Mouse (Mus musculus) heart, postnatal 0 days (tissue): ENCODE data around the gene Slc22a14. TPM values are rescaled to one million over a fixed set of nuclear protein-coding genes. Genes with fewer than 3 reads are reported as not detected.
"Not testable (repeated sequence)": the region's sequence is repeated elsewhere in the genome, so short reads cannot be mapped to it uniquely, and the experiment has no call there.

Source experiments
- ATAC-seq: fragments of 200-750 bp; cut with Nextera tagmentation; 2 replicates; pipeline ENCODE4 v1.8.0; 2017; ENCODE audit warnings: low read depth, moderate number of reproducible peaks, moderate library complexity; ENCODE audit not compliant: insufficient read depth
- DNase-seq: peaks from one replicate; pipeline ENCODE4 v3.0.0-alpha.2; 2016; ENCODE audit warnings: low spot score
- H3K27ac ChIP-seq: fragments of 300-500 bp; sonication (generic); 2 replicates; pipeline ENCODE4 v1.5.1; 2014; ENCODE audit warnings: low read depth, mild to moderate bottlenecking
- H3K27me3 ChIP-seq: fragments of 300-500 bp; sonication (generic); 2 replicates; pipeline ENCODE4 v1.6.1; 2014; ENCODE audit warnings: low read length, mixed read lengths; ENCODE audit not compliant: control insufficient read depth, insufficient read depth
- H3K36me3 ChIP-seq: fragments of 300-500 bp; sonication (generic); replicated peaks from 2 replicates; pipeline ENCODE4 v1.6.1; 2014; ENCODE audit warnings: low read length, mixed read lengths; ENCODE audit not compliant: control insufficient read depth, insufficient read depth
- H3K4me1 ChIP-seq: fragments of 300-500 bp; sonication (generic); 2 replicates; pipeline ENCODE4 v1.6.1; 2014; ENCODE audit warnings: antibody characterized with exemption; ENCODE audit not compliant: control insufficient read depth, insufficient read depth
- H3K4me2 ChIP-seq: fragments of 300-500 bp; sonication (generic); 2 replicates; pipeline ENCODE4 v1.6.1; 2014; ENCODE audit warnings: low read depth, mild to moderate bottlenecking, low read length, moderate library complexity
- H3K4me3 ChIP-seq: fragments of 300-500 bp; sonication (generic); 2 replicates; pipeline ENCODE4 v1.5.1; 2014; ENCODE audit warnings: low read depth, low read length
- H3K9ac ChIP-seq: fragments of 300-500 bp; sonication (generic); replicated peaks from 2 replicates; pipeline ENCODE4 v1.6.1; 2014; ENCODE audit warnings: low read depth, low read length, mixed read lengths
- H3K9me3 ChIP-seq: fragments of 300-500 bp; sonication (generic); replicated peaks from 2 replicates; pipeline ENCODE4 v1.6.1; 2016; ENCODE audit warnings: low read length; ENCODE audit not compliant: control insufficient read depth
- CTCF ChIP-seq: IDR thresholded peaks from 2 replicates; pipeline ENCODE4 v1.5.1; 2016; ENCODE audit warnings: antibody characterized with exemption, control low read depth, low read depth
- EP300 ChIP-seq: IDR thresholded peaks from 2 replicates; pipeline ENCODE4 v1.6.1; 2016; ENCODE audit warnings: antibody characterized with exemption, low read depth
- WGBS: fragments of 180-500 bp; shearing (Covaris S2); extraction: QIAGEN DNeasy Blood & Tissue Kit; methylation state at CpG from one replicate; pipeline ENCODE4 v1.1.7; 2014; 5-methylcytosine and 5-hydroxymethylcytosine counted together
- polyA plus RNA-seq: library from polyadenylated mRNA; unstranded; fragments of >200 nt; fragmentation: Nextera tagmentation; extraction: Ambion mirVana; gene quantifications from 2 replicates; pipeline ENCODE4 v1.2.1, GENCODE M21; 2015
- total RNA-seq: library from RNA; depleted of rRNA; stranded (reverse); fragments of >200 nt; gene quantifications from 2 replicates; pipeline ENCODE4 v1.2.3, GENCODE M21; 2014; ENCODE audit warnings: low replicate concordance

Slc22a14 gene
- total and polyA plus RNA-seq, 2 experiments from 2014 or later = 0.08 TPM; not detected in 1

GRCm38 (mm10) chr9:119231552-119231951, 133.8 kb downstream of the Slc22a14 start:
- TF ChIP-seq CTCF = no peak
- no peak for TF ChIP-seq EP300
- 92% methylated on average over 7 of the region's 7 CpGs for WGBS
- Histone ChIP-seq H3K4me1 (no peaks in the 10 kb centered on the region), H3K4me3 (no peak overlapping the region), H3K36me3 (no peaks in the 10 kb centered on the region), H3K27ac (no peak overlapping the region), H3K4me2 (no peak overlapping the region), H3K9ac (no peak overlapping the region), H3K27me3 (no peaks in the 10 kb centered on the region), H3K9me3 (no peaks in the 10 kb centered on the region)
- ATAC-seq = no peak
- DNase-seq = no peak

GRCm38 (mm10) chr9:119230829-119231228, 134.5 kb downstream of the Slc22a14 start:
- TF ChIP-seq CTCF (no peak), EP300 (no peak)
- Histone ChIP-seq H3K4me1 (no peaks in the 10 kb centered on the region), H3K9me3 (no peaks in the 10 kb centered on the region), H3K27me3 (no peaks in the 10 kb centered on the region), H3K9ac (no peak overlapping the region), H3K4me2 (no peak overlapping the region), H3K36me3 (no peaks in the 10 kb centered on the region), H3K27ac (no peak overlapping the region), H3K4me3 (no peak overlapping the region)
- ATAC-seq (no peak), DNase-seq (no peak)
- WGBS = 33% methylated on average over 2 of the region's 2 CpGs

- WGBS = 74% methylated on average over 4 of the region's 4 CpGs
- H3K4me1 ChIP-seq = no peaks in the 10 kb centered on the region
These were observed 145.1 kb downstream of the Slc22a14 start for GRCm38 (mm10) chr9:119220249-119220648.

GRCm38 (mm10) chr9:119219667-119220066, 145.7 kb downstream of the Slc22a14 start:
- Histone ChIP-seq H3K27me3 (no peaks in the 10 kb centered on the region), H3K4me1 (no peaks in the 10 kb centered on the region), H3K36me3 (0 out of 2 replicates have a peak, but pooled peaks cover 18% of the 10 kb centered on the region), H3K4me3 (no peak overlapping the region), H3K9me3 (no peaks in the 10 kb centered on the region), H3K4me2 (no peak overlapping the region), H3K27ac (no peak overlapping the region), H3K9ac (no peak overlapping the region)
- WGBS = 46% methylated on average over 2 of the region's 2 CpGs
- DNase-seq (no peak), ATAC-seq (no peak)
- no peak for TF ChIP-seq EP300
- TF ChIP-seq CTCF = no peak

More at GRCm38 (mm10) chr9:119220249-119220648, 145.1 kb downstream of the Slc22a14 start:
- Histone ChIP-seq H3K4me3 (no peak overlapping the region), H3K4me2 (no peak overlapping the region), H3K27me3 (no peaks in the 10 kb centered on the region), H3K36me3 (0 out of 2 replicates have a peak, but pooled peaks cover 18% of the 10 kb centered on the region), H3K9ac (no peak overlapping the region), H3K27ac (no peak overlapping the region), H3K9me3 (no peaks in the 10 kb centered on the region)
- TF ChIP-seq EP300 (no peak), CTCF (no peak)
- DNase-seq = no peak
- no peak for ATAC-seq

- DNase-seq, ATAC-seq, H3K4me3 ChIP-seq, H3K4me2 ChIP-seq, H3K9ac ChIP-seq, H3K4me1 ChIP-seq, H3K27me3 ChIP-seq, H3K9me3 ChIP-seq, H3K27ac ChIP-seq: not testable (repeated sequence)
- H3K36me3 ChIP-seq = 0 out of 2 replicates have a peak, but pooled peaks cover 10% of the 10 kb centered on the region
- WGBS = 92% methylated on average over 2 of the region's 2 CpGs
These were observed 150.0 kb downstream of the Slc22a14 start for GRCm38 (mm10) chr9:119215341-119215740.

- Histone ChIP-seq H3K4me3 (no peak overlapping the region), H3K36me3 (0 out of 2 replicates have a peak, but pooled peaks cover 5% of the 10 kb centered on the region), H3K27me3 (no peaks in the 10 kb centered on the region), H3K9ac (no peak overlapping the region), H3K4me2 (no peak overlapping the region), H3K4me1 (no peaks in the 10 kb centered on the region), H3K9me3 (no peaks in the 10 kb centered on the region), H3K27ac (no peak overlapping the region)
- WGBS = 80% methylated on average over 6 of the region's 6 CpGs
- no peak for ATAC-seq
- DNase-seq = no peak
- TF ChIP-seq CTCF (no peak), EP300 (no peak)
These were observed 150.8 kb downstream of the Slc22a14 start for GRCm38 (mm10) chr9:119214601-119215000.
